Mouse (Mus musculus) limb, embryonic 14.5 days (tissue): ENCODE results near the gene Dscam. TPM values are rescaled to one million over a fixed set of nuclear protein-coding genes. Genes with fewer than 3 reads are reported as not detected.

ENCODE experiments used
- ATAC-seq: fragments of 200-750 bp; cut with Nextera tagmentation; 2 replicates; pipeline ENCODE4 v1.8.0; 2017; ENCODE audit warnings: low read depth, moderate number of reproducible peaks, moderate TSS enrichment; ENCODE audit not compliant: low FRiP score
- DNase-seq: peaks from one replicate; pipeline ENCODE4 v3.0.0-alpha.2; 2015; ENCODE audit warnings: low spot score
- H3K27ac ChIP-seq: fragments of 300-500 bp; sonication (generic); replicated peaks from 2 replicates; pipeline ENCODE4 v1.5.1; 2014; ENCODE audit warnings: low read depth, mild to moderate bottlenecking, low read length, moderate library complexity, mixed read lengths
- H3K27me3 ChIP-seq: fragments of 300-500 bp; sonication (generic); 2 replicates; pipeline ENCODE4 v1.6.1; 2014; ENCODE audit warnings: low read length, mixed read lengths; ENCODE audit not compliant: control insufficient read depth, insufficient read depth
- H3K36me3 ChIP-seq: fragments of 300-500 bp; sonication (generic); 2 replicates; pipeline ENCODE4 v1.6.1; 2014; ENCODE audit warnings: mild to moderate bottlenecking, low read length, moderate library complexity, mixed read lengths; ENCODE audit not compliant: control insufficient read depth, insufficient read depth
- H3K4me1 ChIP-seq: fragments of 300-500 bp; sonication (generic); 2 replicates; pipeline ENCODE4 v1.6.1; 2014; ENCODE audit warnings: antibody characterized with exemption, low read length, mixed read lengths; ENCODE audit not compliant: control insufficient read depth, insufficient read depth
- H3K4me2 ChIP-seq: fragments of 300-500 bp; sonication (generic); replicated peaks from 2 replicates; pipeline ENCODE4 v1.6.1; 2014; ENCODE audit warnings: low read depth, mild to moderate bottlenecking, low read length, moderate library complexity; ENCODE audit not compliant: severe bottlenecking
- H3K4me3 ChIP-seq: fragments of 300-500 bp; sonication (generic); replicated peaks from 2 replicates; pipeline ENCODE4 v1.5.1; 2014; ENCODE audit warnings: low read length
- H3K9ac ChIP-seq: fragments of 300-500 bp; sonication (generic); 2 replicates; pipeline ENCODE4 v1.6.1; 2014; ENCODE audit warnings: mild to moderate bottlenecking, low read depth, low read length, moderate library complexity; ENCODE audit not compliant: severe bottlenecking
- H3K9me3 ChIP-seq: fragments of 300-500 bp; sonication (generic); 2 replicates; pipeline ENCODE4 v1.6.1; 2016; ENCODE audit warnings: low read length; ENCODE audit not compliant: control insufficient read depth
- POLR2A ChIP-seq: fragments of 200-500 bp; IDR thresholded peaks from 2 replicates; pipeline ENCODE4 v1.8.0; 2012; ENCODE audit warnings: inconsistent platforms, mild to moderate bottlenecking, moderate library complexity, borderline replicate concordance; ENCODE audit not compliant: insufficient read depth, insufficient read length; ENCODE audit errors: extremely low read depth
- WGBS: fragments of 180-500 bp; shearing (Covaris S2); extraction: QIAGEN DNeasy Blood & Tissue Kit; methylation state at CpG from one replicate; pipeline ENCODE4 v1.1.7; 2014; 5-methylcytosine and 5-hydroxymethylcytosine counted together
- polyA plus RNA-seq, 2 experiments: library from polyadenylated mRNA; depleted of rRNA in 1 of 2; stranded (reverse) in 1 of 2; unstranded in 1 of 2; fragments of >200 nt; fragmentation: Nextera tagmentation in 1 of 2; extraction: Ambion mirVana in 1 of 2; gene quantifications; 2 replicates each; pipeline versions ENCODE4 v1.2.1 to v1.2.3; 2012 to 2014

The Dscam gene
- polyA plus RNA-seq, 2 experiments: 0.17 to 0.20 TPM

DNA sequence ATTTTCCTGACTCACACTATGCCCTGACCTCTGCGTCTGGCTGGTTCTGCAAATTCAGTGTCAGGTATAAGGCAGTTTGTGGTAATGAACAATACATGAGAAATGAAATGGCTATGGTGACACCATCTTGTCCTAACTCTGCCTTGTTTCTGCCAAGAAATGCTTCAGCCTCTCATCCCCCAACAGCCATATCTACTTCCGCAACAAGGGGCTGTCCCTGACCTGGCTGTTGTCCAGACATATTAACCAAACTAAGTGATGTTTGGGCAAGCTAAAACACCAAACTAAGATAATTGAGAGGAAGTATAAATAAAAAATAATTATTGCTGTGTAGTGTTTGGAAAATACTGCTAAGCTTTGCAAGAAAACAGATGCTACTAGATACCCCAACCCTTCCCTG, 258.4 kb downstream of the Dscam start:
- Histone ChIP-seq H3K27me3 (no peaks in the 10 kb centered on the region), H3K4me3 (no peak overlapping the region), H3K9ac (no peak overlapping the region), H3K9me3 (no peaks in the 10 kb centered on the region), H3K36me3 (no peaks in the 10 kb centered on the region), H3K4me2 (no peak overlapping the region), H3K27ac (no peak overlapping the region), H3K4me1 (no peaks in the 10 kb centered on the region)
- DNase-seq (no peak), ATAC-seq (no peak)
- TF ChIP-seq POLR2A: no peak
- WGBS: 79% methylated on average over 2 of the region's 2 CpGs

DNA sequence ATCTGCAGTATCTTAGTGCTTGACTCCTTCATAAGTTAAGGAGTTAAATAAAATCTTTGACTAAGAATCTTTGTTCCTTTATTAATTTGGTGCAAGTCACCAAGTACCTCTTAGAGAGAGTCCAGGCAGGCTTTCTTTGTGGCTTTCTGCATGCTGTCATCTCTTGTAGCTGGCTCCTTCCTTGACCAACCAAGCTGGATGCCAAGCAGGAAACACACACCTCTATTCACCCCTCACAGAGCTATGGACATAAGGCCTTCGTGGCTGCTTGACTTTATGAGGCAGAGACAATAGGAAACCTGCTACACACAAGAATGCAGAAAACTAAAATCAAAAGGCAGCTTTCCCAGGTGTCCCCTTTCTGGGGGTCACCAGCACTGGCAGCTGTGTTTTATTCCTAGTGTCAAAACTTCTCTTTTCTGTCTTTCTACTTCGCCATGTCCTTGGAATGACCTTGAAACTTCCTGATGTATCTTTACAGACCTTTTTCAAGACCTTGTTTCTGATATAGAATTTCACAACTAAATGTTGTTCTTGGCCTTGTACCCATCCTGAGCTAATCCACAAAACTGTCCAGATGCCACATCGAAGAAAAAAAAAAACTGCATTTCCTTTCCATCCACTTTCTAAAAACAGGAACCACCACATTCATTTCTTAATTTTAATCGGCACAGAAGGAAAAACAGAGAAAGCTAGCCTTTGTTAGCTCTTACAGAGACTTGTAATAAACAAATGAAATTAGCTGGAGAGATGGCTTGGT, 260.0 kb downstream of the Dscam start:
- Histone ChIP-seq H3K9ac (no peak overlapping the region), H3K27me3 (no peaks in the 10 kb centered on the region), H3K4me1 (no peaks in the 10 kb centered on the region), H3K4me2 (no peak overlapping the region), H3K9me3 (no peaks in the 10 kb centered on the region), H3K36me3 (no peaks in the 10 kb centered on the region), H3K4me3 (no peak overlapping the region), H3K27ac (no peak overlapping the region)
- ATAC-seq (no peak), DNase-seq (no peak)
- no peak for TF ChIP-seq POLR2A
- WGBS: 52% methylated on average over 4 of the region's 4 CpGs

DNA sequence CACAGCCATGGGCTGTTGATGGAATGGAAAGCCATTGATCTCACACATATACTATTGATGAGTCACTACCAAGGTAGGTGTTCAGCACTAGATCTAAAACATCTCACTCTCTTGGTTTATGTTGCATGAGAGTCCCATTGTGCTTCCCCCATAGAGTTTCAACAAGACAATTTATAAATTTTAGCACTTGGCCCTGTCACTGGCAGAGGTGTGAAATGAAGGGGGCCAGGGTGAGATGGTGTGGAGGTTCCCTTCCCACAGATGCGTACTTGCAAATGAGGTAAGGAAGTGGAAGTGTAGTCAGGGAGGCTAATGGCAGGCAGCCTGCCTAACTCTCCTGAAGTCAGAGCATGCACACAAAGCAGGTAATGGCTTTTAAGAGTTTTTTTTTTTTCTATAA, 262.7 kb downstream of the Dscam start:
- Histone ChIP-seq H3K9ac (no peak overlapping the region), H3K36me3 (no peaks in the 10 kb centered on the region), H3K27ac (no peak overlapping the region), H3K4me3 (no peak overlapping the region), H3K4me2 (no peak overlapping the region), H3K27me3 (no peaks in the 10 kb centered on the region), H3K4me1 (no peaks in the 10 kb centered on the region), H3K9me3 (no peaks in the 10 kb centered on the region)
- WGBS: 71% methylated on average over 1 of the region's 1 CpGs
- no peak for TF ChIP-seq POLR2A
- no peak for ATAC-seq
- no peak for DNase-seq

DNA sequence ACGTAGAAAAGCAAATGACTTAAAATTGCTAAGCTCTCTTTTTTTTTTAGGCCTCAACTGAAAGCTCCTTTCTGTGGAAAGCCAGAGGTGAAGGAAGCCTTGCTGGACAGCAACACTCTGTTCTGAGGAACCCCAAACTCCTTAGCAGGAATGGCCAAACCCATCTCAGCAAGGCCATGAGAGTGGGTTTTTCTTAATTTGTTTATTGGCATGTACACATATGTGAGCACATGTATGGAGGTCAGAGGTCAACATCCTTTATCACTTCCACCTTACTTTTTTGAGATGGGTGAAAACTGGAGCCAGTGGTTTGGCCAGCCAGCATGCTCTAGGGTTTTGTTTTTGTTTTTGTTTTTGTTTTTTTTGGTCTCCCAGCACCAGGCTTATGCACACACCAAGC, 263.5 kb downstream of the Dscam start:
- no peak overlapping the region for H3K27ac ChIP-seq
- H3K9me3 ChIP-seq: no peaks in the 10 kb centered on the region
- H3K4me2 ChIP-seq: no peak overlapping the region
- H3K4me3 ChIP-seq: no peak overlapping the region
- no peaks in the 10 kb centered on the region for H3K27me3 ChIP-seq
- no peaks in the 10 kb centered on the region for H3K4me1 ChIP-seq
- TF ChIP-seq POLR2A: no peak
- DNase-seq (no peak), ATAC-seq (no peak)
- H3K9ac ChIP-seq: no peak overlapping the region
- WGBS: 77% methylated on average over 1 of the region's 1 CpGs
- H3K36me3 ChIP-seq: no peaks in the 10 kb centered on the region

DNA sequence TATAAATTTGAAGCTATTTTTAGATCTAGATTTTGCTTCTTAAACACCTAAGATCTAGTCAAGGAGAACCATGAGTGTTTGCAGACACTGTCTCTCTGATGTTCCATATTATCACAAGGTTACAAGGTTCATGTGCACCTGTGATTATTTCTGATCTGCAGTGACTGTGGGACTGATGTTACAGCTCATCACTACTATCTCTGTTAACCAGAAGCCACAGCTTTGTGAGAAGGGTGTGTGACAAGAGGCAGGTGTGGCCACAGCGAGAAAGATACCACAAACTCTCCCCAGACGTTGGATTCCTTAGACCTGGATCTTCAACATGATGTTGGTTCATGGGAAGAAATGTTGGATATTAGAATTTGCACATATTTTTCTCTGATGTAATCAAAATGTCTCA, 263.9 kb downstream of the Dscam start:
- no peaks in the 10 kb centered on the region for H3K27me3 ChIP-seq
- no peaks in the 10 kb centered on the region for H3K4me1 ChIP-seq
- no peak for ATAC-seq
- 74% methylated on average over 2 of the region's 2 CpGs for WGBS
- no peaks in the 10 kb centered on the region for H3K9me3 ChIP-seq
- H3K9ac ChIP-seq: no peak overlapping the region
- no peak overlapping the region for H3K4me3 ChIP-seq
- no peaks in the 10 kb centered on the region for H3K36me3 ChIP-seq
- no peak overlapping the region for H3K4me2 ChIP-seq
- no peak overlapping the region for H3K27ac ChIP-seq
- TF ChIP-seq POLR2A: no peak
- DNase-seq: no peak

DNA sequence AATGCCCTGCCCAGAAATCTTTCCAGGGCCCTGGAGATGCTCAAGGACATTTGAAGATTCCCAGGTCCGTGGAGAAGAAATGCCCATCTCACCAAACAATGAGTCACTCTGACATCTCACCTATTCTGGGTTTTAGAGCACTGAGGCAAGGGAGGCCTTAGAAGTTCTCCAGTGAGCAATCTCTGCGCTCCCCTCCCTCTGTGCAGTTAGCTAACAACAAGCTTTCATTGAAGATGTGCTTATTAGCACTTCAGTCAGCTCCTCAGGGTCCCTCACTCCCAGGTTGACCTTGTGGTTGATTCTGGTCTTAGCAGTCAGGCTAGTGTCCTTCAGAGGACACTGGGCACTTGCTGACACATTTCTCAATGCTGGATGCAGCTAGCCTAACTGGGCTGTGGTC, 265.8 kb downstream of the Dscam start:
- Histone ChIP-seq H3K27me3 (no peaks in the 10 kb centered on the region), H3K36me3 (no peaks in the 10 kb centered on the region), H3K9me3 (no peaks in the 10 kb centered on the region), H3K4me1 (no peaks in the 10 kb centered on the region), H3K27ac (no peak overlapping the region), H3K9ac (no peak overlapping the region), H3K4me3 (no peak overlapping the region), H3K4me2 (no peak overlapping the region)
- ATAC-seq: no peak
- WGBS: 46% methylated on average over 2 of the region's 2 CpGs
- TF ChIP-seq POLR2A: no peak
- no peak for DNase-seq
